Mouse (Mus musculus): ENCODE results near the gene Ncdn. TPM values are rescaled to one million over a fixed set of nuclear protein-coding genes. Genes with fewer than 3 reads are reported as not detected.

The Ncdn gene
- polyA plus RNA-seq (2015; fragmentation: Nextera tagmentation; extraction: Ambion mirVana) = 25.4 and 26.1 TPM in 2 replicates

DNA sequence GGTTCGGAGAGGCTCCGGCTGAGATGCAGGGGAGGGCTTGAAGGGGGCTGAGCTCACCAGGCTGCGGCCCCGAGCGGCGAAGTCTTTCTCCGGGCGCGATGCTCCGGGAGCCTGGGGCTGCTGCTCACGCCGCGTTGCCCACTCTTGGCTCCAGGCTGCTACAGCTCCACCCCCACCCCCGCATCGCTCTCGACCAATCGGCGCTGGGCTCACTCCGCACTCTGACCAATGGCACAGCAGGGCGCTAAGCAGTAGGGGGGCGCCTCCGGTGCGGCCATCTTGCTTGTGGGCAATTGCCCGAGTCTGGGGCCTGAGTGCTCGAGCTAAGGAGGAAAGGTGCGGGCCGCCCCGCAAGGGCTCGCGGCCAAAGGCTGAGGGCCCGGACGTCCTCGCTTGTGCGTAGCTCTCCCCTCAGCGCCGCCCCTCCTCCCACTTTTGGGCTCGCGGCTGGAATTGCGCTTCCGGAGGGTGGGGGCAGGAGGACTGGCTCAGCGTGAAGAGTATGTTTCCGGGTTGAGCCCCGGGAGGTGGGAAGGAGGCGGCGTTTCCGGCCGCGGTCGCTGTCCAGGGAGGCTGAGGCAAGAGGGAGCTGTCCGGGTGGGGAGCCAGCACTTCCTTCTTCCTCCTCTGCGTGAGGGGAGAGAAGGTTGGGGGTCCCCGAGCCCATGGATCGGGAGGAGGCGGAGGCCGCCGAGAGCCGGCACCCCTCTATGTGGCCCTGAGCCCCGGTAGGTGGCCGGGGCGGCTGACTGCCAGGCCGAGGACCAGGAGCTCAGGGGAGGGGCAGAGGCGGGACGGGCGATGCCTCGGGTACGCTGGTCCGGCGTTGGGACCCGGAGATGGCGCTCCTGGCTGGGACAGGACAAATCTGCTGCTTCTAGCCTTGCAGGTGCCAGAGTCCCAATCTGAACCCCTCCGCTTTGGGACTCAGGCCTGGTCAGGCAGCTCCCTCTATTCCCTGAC is at the start of gene Ncdn, which contains the start of gene AU040320:
TSS of gene Ncdn (minus strand) at position 171 of the 963 bp plus-strand sequence.
TSS of gene AU040320 (plus strand) at position 277 of the 963 bp plus-strand sequence.
- H3K4me3 ChIP-seq (replicated peaks; ENCODE audit: low read length) = peak within 1 kb of the TSS; percentile 97
- ATAC-seq (ENCODE audit: insufficient read depth, low FRiP score) = peak; percentile 99
- no peaks in the 10 kb centered on the region for H3K9me3 ChIP-seq (replicated peaks; ENCODE audit: control insufficient read depth, low read length)
- peak within 1 kb of the TSS; percentile 100 for H3K4me2 ChIP-seq (ENCODE audit: low read depth, low read length)
- peaks cover 7% of the 10 kb centered on the region; the same call in 1 of the 2 replicates for H3K36me3 ChIP-seq (ENCODE audit: control insufficient read depth, insufficient read depth, low read length)
- H3K4me1 ChIP-seq (ENCODE audit: control insufficient read depth, insufficient read depth, low read length) = peaks cover 24% of the 10 kb centered on the region
- H3K9ac ChIP-seq (ENCODE audit: low read length) = peak within 1 kb of the TSS; percentile 93
- peak within 1 kb of the TSS; percentile 98 for H3K27ac ChIP-seq (ENCODE audit: low read length)
- WGBS = under 1% methylated on average over 71 of the region's 71 CpGs
- H3K27me3 ChIP-seq (ENCODE audit: control insufficient read depth, insufficient read depth, low read length) = no peaks in the 10 kb centered on the region

DNA sequence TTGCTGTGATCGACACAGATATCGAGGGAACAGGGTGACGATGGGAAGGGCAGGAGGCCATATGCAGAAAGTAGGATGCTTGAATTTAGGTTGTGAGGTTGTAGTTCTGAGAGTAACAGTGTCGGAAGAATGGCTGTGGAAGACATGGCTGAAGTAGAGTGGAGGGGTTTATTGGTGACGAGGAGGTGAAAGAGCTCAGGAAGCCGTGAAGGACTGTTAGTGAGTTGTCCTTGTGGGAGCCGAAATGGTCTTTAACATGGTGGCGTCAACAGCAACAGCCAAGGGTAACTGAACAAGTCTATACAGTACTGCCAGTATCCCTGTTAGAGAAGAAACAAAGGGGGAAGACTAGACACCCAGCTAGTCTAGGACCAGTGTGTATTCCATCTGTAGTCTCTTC is 48.9 kb upstream of the Ncdn start:
- no peak overlapping the region for H3K27ac ChIP-seq (ENCODE audit: low read length)
- WGBS = 93% methylated on average over 8 of the region's 8 CpGs
- no peak overlapping the region for H3K4me3 ChIP-seq (replicated peaks; ENCODE audit: low read length)
- H3K36me3 ChIP-seq (ENCODE audit: control insufficient read depth, insufficient read depth, low read length) = no peaks in the 10 kb centered on the region
- no peak for ATAC-seq (ENCODE audit: insufficient read depth, low FRiP score)
- H3K9ac ChIP-seq (ENCODE audit: low read length) = no peak overlapping the region
- H3K27me3 ChIP-seq (ENCODE audit: control insufficient read depth, insufficient read depth, low read length) = no peaks in the 10 kb centered on the region
- H3K4me1 ChIP-seq (ENCODE audit: control insufficient read depth, insufficient read depth, low read length) = no peaks in the 10 kb centered on the region; the same call in 1 of the 2 replicates
- no peak overlapping the region for H3K4me2 ChIP-seq (ENCODE audit: low read depth, low read length)
- H3K9me3 ChIP-seq (replicated peaks; ENCODE audit: control insufficient read depth, low read length) = no peaks in the 10 kb centered on the region

DNA sequence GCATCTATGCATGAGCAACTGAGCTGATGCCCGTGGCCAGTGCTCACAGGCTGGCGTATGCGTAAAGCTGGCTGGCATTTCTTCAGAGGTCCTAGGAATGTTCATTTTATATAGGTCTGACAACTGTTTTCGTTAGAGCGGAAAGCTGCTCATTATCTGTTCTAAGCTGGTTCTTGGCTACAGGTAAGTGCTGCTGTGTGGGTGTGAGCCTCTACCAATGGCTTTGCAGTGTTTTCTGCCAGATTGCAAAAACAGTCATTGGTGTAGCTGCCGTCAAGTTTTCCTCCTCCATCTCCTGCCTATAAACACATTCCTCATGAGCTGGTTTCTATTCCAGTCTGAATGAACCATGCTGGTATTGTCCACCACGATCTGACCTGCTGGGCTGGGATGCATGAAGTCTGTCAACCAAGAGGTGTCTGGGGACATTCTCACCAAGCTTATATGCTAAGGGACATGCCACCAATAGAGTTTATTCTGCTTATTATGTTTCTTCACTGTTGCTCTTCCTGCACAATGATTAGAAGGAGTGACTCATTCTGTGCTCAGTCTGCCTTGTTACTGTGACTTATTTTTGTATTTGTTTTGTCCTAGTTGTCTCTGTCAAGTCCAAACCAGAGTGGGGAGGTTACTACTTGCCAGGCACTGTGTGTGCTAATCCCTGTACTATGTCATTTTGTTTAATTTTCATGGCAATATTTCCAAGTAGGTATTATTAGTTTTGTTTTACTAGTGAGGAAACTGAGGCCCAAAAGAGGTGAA is 39.3 kb upstream of the Ncdn start:
- H3K9me3 ChIP-seq (replicated peaks; ENCODE audit: control insufficient read depth, low read length) = no peaks in the 10 kb centered on the region; the same call in 1 of the 2 replicates
- no peaks in the 10 kb centered on the region for H3K4me1 ChIP-seq (ENCODE audit: control insufficient read depth, insufficient read depth, low read length)
- H3K36me3 ChIP-seq (ENCODE audit: control insufficient read depth, insufficient read depth, low read length) = peaks cover 7% of the 10 kb centered on the region; the same call in 1 of the 2 replicates
- H3K9ac ChIP-seq (ENCODE audit: low read length) = no peak overlapping the region
- WGBS = 82% methylated on average over 7 of the region's 7 CpGs
- H3K4me3 ChIP-seq (replicated peaks; ENCODE audit: low read length) = no peak overlapping the region
- no peaks in the 10 kb centered on the region for H3K27me3 ChIP-seq (ENCODE audit: control insufficient read depth, insufficient read depth, low read length)
- no peak overlapping the region for H3K27ac ChIP-seq (ENCODE audit: low read length)
- ATAC-seq (ENCODE audit: insufficient read depth, low FRiP score) = no peak
- H3K4me2 ChIP-seq (ENCODE audit: low read depth, low read length) = no peak overlapping the region

DNA sequence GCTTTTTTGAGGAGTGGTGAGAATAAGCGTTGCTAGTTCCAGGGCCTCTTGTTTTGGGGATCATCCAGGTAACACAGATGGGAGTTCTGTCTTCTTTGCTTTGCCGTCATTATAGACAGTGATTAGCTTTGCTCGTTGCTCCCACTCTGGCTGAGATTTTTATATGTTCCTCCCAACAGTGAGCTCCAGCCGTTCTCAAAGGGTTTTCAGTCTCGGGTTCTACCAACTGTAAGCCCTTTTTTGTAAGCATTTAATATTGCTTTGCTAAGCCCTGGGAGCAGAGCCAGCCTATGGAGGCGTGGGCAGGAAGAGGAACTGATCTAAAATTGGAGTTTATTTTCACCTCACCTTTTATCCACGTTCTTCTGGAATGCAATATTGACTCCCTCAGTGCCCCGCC is 29.8 kb upstream of the Ncdn start:
- Histone ChIP-seq H3K4me3 (replicated peaks; ENCODE audit: low read length) (no peak overlapping the region), H3K4me2 (ENCODE audit: low read depth, low read length) (no peak overlapping the region), H3K9ac (ENCODE audit: low read length) (no peak overlapping the region), H3K9me3 (replicated peaks; ENCODE audit: control insufficient read depth, low read length) (no peaks in the 10 kb centered on the region), H3K36me3 (ENCODE audit: control insufficient read depth, insufficient read depth, low read length) (no peaks in the 10 kb centered on the region), H3K4me1 (ENCODE audit: control insufficient read depth, insufficient read depth, low read length) (peaks cover 13% of the 10 kb centered on the region; the same call in 1 of the 2 replicates), H3K27ac (ENCODE audit: low read length) (no peak overlapping the region), H3K27me3 (ENCODE audit: control insufficient read depth, insufficient read depth, low read length) (no peaks in the 10 kb centered on the region)
- 62% methylated on average over 8 of the region's 8 CpGs for WGBS
- ATAC-seq (ENCODE audit: insufficient read depth, low FRiP score) = no peak

DNA sequence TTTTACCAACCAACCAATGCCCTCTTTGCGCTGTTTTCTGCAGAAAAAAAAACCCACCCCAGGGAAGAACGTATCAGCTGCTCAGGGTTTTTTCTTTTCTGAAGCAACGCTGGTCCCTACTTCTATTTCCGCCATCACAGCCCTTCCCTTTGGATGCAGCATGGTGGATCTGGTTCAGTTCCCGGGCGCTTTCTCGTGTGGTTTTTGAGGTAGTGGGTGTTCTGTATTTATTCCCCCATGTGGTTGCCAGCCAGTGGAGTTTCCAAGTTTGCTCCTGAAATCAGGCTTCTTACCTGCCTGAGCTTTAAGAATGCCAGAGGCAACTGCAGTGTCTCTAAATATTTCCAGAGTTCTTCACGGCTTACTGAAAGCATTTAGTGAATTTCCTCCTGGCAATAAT is 29.3 kb upstream of the Ncdn start:
- no peak overlapping the region for H3K4me3 ChIP-seq (replicated peaks; ENCODE audit: low read length)
- no peak overlapping the region for H3K4me2 ChIP-seq (ENCODE audit: low read depth, low read length)
- no peaks in the 10 kb centered on the region for H3K36me3 ChIP-seq (ENCODE audit: control insufficient read depth, insufficient read depth, low read length)
- H3K27ac ChIP-seq (ENCODE audit: low read length) = no peak overlapping the region
- no peak overlapping the region for H3K9ac ChIP-seq (ENCODE audit: low read length)
- WGBS = 87% methylated on average over 8 of the region's 8 CpGs
- no peaks in the 10 kb centered on the region for H3K27me3 ChIP-seq (ENCODE audit: control insufficient read depth, insufficient read depth, low read length)
- H3K9me3 ChIP-seq (replicated peaks; ENCODE audit: control insufficient read depth, low read length) = no peaks in the 10 kb centered on the region
- peaks cover 13% of the 10 kb centered on the region; the same call in 1 of the 2 replicates for H3K4me1 ChIP-seq (ENCODE audit: control insufficient read depth, insufficient read depth, low read length)
- no peak for ATAC-seq (ENCODE audit: insufficient read depth, low FRiP score)

DNA sequence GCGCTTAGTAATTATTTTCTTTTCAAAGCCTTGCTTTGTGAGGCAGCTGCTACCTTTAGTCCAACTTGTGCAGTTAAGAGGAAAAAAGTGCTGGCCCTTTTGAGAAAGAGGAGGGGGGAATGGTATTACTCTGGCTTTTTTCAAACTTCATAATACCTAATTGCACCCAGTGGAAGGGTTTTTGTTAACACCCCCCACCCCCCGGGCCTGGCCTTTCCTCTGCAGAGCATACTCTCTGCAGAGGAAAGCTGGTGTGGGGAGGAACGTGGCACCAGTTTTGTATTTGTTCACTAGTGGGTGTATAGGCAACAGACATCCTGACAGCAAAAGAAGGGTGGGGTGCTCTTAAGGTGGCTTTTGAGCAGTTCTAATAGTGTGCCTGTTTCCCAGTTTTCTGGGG is 28.6 kb upstream of the Ncdn start:
- H3K27me3 ChIP-seq (ENCODE audit: control insufficient read depth, insufficient read depth, low read length) = no peaks in the 10 kb centered on the region
- 56% methylated on average over 3 of the region's 3 CpGs for WGBS
- H3K4me1 ChIP-seq (ENCODE audit: control insufficient read depth, insufficient read depth, low read length) = peaks cover 13% of the 10 kb centered on the region; the same call in 1 of the 2 replicates
- no peaks in the 10 kb centered on the region for H3K36me3 ChIP-seq (ENCODE audit: control insufficient read depth, insufficient read depth, low read length)
- no peak overlapping the region for H3K4me3 ChIP-seq (replicated peaks; ENCODE audit: low read length)
- no peak overlapping the region for H3K4me2 ChIP-seq (ENCODE audit: low read depth, low read length)
- no peak overlapping the region for H3K27ac ChIP-seq (ENCODE audit: low read length)
- no peaks in the 10 kb centered on the region for H3K9me3 ChIP-seq (replicated peaks; ENCODE audit: control insufficient read depth, low read length)
- ATAC-seq (ENCODE audit: insufficient read depth, low FRiP score) = no peak
- H3K9ac ChIP-seq (ENCODE audit: low read length) = no peak overlapping the region

DNA sequence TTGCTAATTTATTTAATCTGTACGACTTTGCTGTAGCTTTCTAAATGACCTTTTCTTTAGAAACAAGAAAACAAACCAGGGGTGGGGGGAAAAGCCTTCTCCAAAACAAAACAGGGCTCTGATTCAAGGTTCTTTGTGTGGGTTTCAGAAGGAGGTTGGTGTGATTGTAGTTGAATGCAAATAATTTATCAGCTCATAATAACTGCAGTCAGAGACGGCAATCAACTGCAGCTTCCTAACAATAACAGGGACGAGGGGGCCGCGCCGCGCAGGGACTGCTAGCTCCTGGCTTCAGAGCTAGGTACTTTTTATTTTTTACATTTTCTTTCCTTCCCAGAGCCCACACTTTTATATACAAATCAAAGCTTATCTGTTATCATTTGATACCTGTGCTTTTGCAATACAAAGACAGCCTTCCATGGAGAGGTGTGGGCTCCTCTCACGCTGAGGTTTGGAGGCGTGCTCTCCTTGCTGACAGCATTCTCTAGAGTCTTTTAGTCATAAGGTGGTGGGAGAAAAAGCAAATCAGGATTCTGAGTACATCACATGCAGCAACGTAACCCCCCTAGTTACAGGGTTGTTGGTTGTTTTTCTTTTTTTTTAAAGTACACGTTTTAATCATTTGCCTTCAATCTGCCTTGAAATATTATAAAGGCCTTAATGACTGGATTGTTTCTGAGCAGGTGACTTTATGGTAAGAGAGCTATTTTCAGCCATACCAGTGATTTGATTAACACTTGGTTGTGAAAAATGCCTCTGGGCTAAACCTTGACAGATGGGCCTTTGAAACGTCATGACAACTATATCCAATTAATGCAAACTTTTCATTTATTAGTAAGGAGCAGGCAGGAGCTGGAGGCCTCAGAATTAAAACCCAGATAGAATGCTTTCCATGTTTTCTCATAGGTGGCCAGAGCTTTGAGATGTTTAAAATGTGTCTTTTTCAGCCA is 26.9 kb upstream of the Ncdn start:
- no peak overlapping the region for H3K27ac ChIP-seq (ENCODE audit: low read length)
- H3K9ac ChIP-seq (ENCODE audit: low read length) = no peak overlapping the region
- H3K9me3 ChIP-seq (replicated peaks; ENCODE audit: control insufficient read depth, low read length) = no peaks in the 10 kb centered on the region
- ATAC-seq (ENCODE audit: insufficient read depth, low FRiP score) = no peak
- WGBS = 67% methylated on average over 12 of the region's 12 CpGs
- H3K27me3 ChIP-seq (ENCODE audit: control insufficient read depth, insufficient read depth, low read length) = no peaks in the 10 kb centered on the region
- H3K4me3 ChIP-seq (replicated peaks; ENCODE audit: low read length) = no peak overlapping the region
- no peaks in the 10 kb centered on the region for H3K36me3 ChIP-seq (ENCODE audit: control insufficient read depth, insufficient read depth, low read length)
- no peak overlapping the region for H3K4me2 ChIP-seq (ENCODE audit: low read depth, low read length)
- H3K4me1 ChIP-seq (ENCODE audit: control insufficient read depth, insufficient read depth, low read length) = peaks cover 13% of the 10 kb centered on the region; the same call in 1 of the 2 replicates

DNA sequence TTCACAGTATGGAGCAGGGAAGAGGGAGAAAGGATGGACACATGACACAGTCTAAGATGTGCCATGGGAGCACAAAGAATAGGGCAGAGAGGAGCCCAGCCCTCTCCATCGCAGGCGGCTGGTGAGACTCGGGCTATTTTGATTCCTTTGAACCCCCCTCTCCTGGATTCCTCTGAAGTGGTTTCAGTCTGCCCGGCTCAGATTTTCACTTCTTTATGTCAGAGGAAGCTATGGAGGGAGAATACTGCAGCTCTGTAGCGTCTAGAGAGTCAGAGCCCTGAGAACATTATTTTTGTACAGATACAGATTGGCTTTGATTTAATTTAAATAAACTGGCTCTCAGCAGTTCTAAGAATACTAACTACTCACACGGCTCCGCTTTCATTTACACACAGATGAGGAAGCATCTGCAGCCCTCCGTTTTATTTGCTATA is 25.9 kb upstream of the Ncdn start:
- no peak for ATAC-seq (ENCODE audit: insufficient read depth, low FRiP score)
- no peak overlapping the region for H3K9ac ChIP-seq (ENCODE audit: low read length)
- no peaks in the 10 kb centered on the region for H3K27me3 ChIP-seq (ENCODE audit: control insufficient read depth, insufficient read depth, low read length)
- no peaks in the 10 kb centered on the region for H3K36me3 ChIP-seq (ENCODE audit: control insufficient read depth, insufficient read depth, low read length)
- H3K4me3 ChIP-seq (replicated peaks; ENCODE audit: low read length) = no peak overlapping the region
- H3K4me2 ChIP-seq (ENCODE audit: low read depth, low read length) = no peak overlapping the region
- H3K27ac ChIP-seq (ENCODE audit: low read length) = no peak overlapping the region
- no peaks in the 10 kb centered on the region for H3K9me3 ChIP-seq (replicated peaks; ENCODE audit: control insufficient read depth, low read length)
- H3K4me1 ChIP-seq (ENCODE audit: control insufficient read depth, insufficient read depth, low read length) = peaks cover 13% of the 10 kb centered on the region; the same call in 1 of the 2 replicates
- WGBS = 55% methylated on average over 8 of the region's 8 CpGs
